Mouse (Mus musculus) megakaryocyte, embryonic 14.5 days (primary cell): ENCODE measurements around the gene Clpx. TPM values are rescaled to one million over a fixed set of nuclear protein-coding genes. Genes with fewer than 3 reads are reported as not detected.

Experiments
- H3K27me3 ChIP-seq: replicated peaks from 2 replicates; pipeline ENCODE3; 2012; ENCODE audit warnings: inconsistent platforms
- H3K36me3 ChIP-seq: replicated peaks from 2 replicates; pipeline ENCODE3; 2012; ENCODE audit warnings: low read length, inconsistent platforms, mixed read lengths
- H3K4me1 ChIP-seq: 2 replicates; pipeline ENCODE4 v1.6.1; 2012; ENCODE audit warnings: inconsistent platforms
- H3K4me3 ChIP-seq: replicated peaks from 2 replicates; pipeline ENCODE3; 2012; ENCODE audit warnings: moderate library complexity, mild to moderate bottlenecking, inconsistent platforms
- H3K9me3 ChIP-seq: 2 replicates; pipeline ENCODE4 v1.6.1; 2012; ENCODE audit warnings: inconsistent platforms
- FLI1 ChIP-seq: IDR thresholded peaks from 2 replicates; pipeline ENCODE4 v1.6.1; 2012; ENCODE audit warnings: low read length, inconsistent platforms, mixed read lengths
- GATA1 ChIP-seq: IDR thresholded peaks from 3 replicates; pipeline ENCODE4 v1.6.1; 2012; ENCODE audit warnings: mixed read lengths, low read length, inconsistent platforms, borderline replicate concordance
- polyA plus RNA-seq: library from polyadenylated mRNA; stranded (reverse); fragments of >175 nt; gene quantifications from 2 replicates; pipeline ENCODE4 v1.2.3, GENCODE M21; 2012; ENCODE audit warnings: low replicate concordance; ENCODE audit not compliant: insufficient read depth

Gene Clpx
- polyA plus RNA-seq, 1 experiment: 4.8 TPM

GRCm38 (mm10) chr9:65365721-65366120 is 71.7 kb downstream of the Clpx start:
- Histone ChIP-seq H3K9me3 (no peaks in the 10 kb centered on the region), H3K27me3 (no peaks in the 10 kb centered on the region), H3K4me1 (peaks cover 17% of the 10 kb centered on the region), H3K4me3 (peak overlapping the region; percentile 24), H3K36me3 (peaks cover 39% of the 10 kb centered on the region)
- TF ChIP-seq FLI1 (no peak), GATA1 (no peak)

DNA sequence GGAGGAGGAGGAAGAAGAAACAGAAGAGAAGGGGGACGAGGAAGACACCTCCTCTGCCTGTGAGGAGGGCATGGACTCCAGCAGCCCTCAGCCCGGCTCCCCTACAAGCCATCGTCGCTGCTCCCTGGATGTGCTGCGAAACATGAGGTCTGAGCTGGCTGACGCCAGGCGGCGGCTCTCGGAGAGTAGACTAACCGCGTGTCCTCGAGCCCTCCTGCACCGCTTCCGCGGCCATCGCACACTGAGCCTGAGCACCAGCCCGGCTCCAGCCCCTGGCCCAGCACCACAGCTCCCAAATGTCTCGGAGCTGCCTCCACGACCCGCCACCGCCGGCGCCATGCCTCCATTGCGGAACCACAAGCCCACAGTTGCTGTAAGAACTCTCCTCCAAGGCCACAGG is 77.7 kb downstream of the Clpx start:
- no peak overlapping the region for H3K4me3 ChIP-seq
- peaks cover 5% of the 10 kb centered on the region for H3K27me3 ChIP-seq
- H3K9me3 ChIP-seq: no peaks in the 10 kb centered on the region
- H3K36me3 ChIP-seq: peaks cover 3% of the 10 kb centered on the region
- TF ChIP-seq GATA1 (no peak), FLI1 (no peak)
- peaks cover under 1% of the 10 kb centered on the region; the same call in 1 of the 2 replicates for H3K4me1 ChIP-seq

- Histone ChIP-seq H3K4me3 (no peak overlapping the region), H3K9me3 (no peaks in the 10 kb centered on the region), H3K36me3 (peaks cover 3% of the 10 kb centered on the region), H3K4me1 (no peaks in the 10 kb centered on the region), H3K27me3 (peaks cover 10% of the 10 kb centered on the region)
- no peak for TF ChIP-seq GATA1
- no peak for TF ChIP-seq FLI1
Measured at GRCm38 (mm10) chr9:65372449-65372848, 78.4 kb downstream of the Clpx start.

GRCm38 (mm10) chr9:65374468-65375162 is 80.6 kb downstream of the Clpx start:
- H3K4me3 ChIP-seq: no peak overlapping the region
- H3K9me3 ChIP-seq: no peaks in the 10 kb centered on the region

GRCm38 (mm10) chr9:65375163-65375934 is 81.3 kb downstream of the Clpx start:
- H3K9me3 ChIP-seq: no peaks in the 10 kb centered on the region
- no peak overlapping the region for H3K4me3 ChIP-seq
- peaks cover 16% of the 10 kb centered on the region for H3K27me3 ChIP-seq
- TF ChIP-seq FLI1 (no peak), GATA1 (no peak)
- peaks cover 9% of the 10 kb centered on the region for H3K4me1 ChIP-seq
- H3K36me3 ChIP-seq: peaks cover 3% of the 10 kb centered on the region

More at GRCm38 (mm10) chr9:65374468-65375162, 80.6 kb downstream of the Clpx start:
- TF ChIP-seq GATA1: no peak
- peaks cover 3% of the 10 kb centered on the region for H3K36me3 ChIP-seq
- H3K27me3 ChIP-seq: peaks cover 16% of the 10 kb centered on the region
- peaks cover 3% of the 10 kb centered on the region for H3K4me1 ChIP-seq

Other genes starting within 250 kb of the Clpx start
- 0.08 TPM in 1 of 2 replicates, not detected in the other for gene Igdcc4, start 192.8 kb upstream of the Clpx start, polyA plus RNA-seq
- gene Igdcc3, start 153.1 kb upstream of the Clpx start, polyA plus RNA-seq: not detected in 2 replicates
- gene Parp16, start 98.9 kb upstream of the Clpx start, polyA plus RNA-seq: 2.6 and 3.6 TPM in 2 replicates
- gene Cilp, start 29.1 kb upstream of the Clpx start, polyA plus RNA-seq: 0.03 TPM in 1 of 2 replicates, not detected in the other
- gene Pdcd7, start 51.8 kb downstream of the Clpx start, polyA plus RNA-seq: 7.3 and 14.5 TPM in 2 replicates
- 0.28 and 4.7 TPM in 2 replicates for gene Ubap1l, start 66.8 kb downstream of the Clpx start, polyA plus RNA-seq
- not detected in 2 replicates for gene Kbtbd13, start 97.4 kb downstream of the Clpx start, polyA plus RNA-seq
- not detected in 2 replicates for gene Rasl12, start 104.2 kb downstream of the Clpx start, polyA plus RNA-seq
- gene Slc51b, start 128.7 kb downstream of the Clpx start, polyA plus RNA-seq: not detected in 2 replicates
- 4.8 and 6.3 TPM in 2 replicates for gene Mtfmt, start 141.5 kb downstream of the Clpx start, polyA plus RNA-seq
- 9.2 and 10.3 TPM in 2 replicates for gene Spg21, start 166.7 kb downstream of the Clpx start, polyA plus RNA-seq
- gene Ankdd1a, start 225.9 kb downstream of the Clpx start, polyA plus RNA-seq: 2.0 TPM in 1 of 2 replicates, not detected in the other